Mouse (Mus musculus) subcutaneous adipose tissue, adult 2 months (tissue): ENCODE data around the gene Brd3. TPM values are rescaled to one million over a fixed set of nuclear protein-coding genes. Genes with fewer than 3 reads are reported as not detected.

Experiments used
- polyA plus RNA-seq: library from polyadenylated mRNA; depleted of rRNA; stranded (reverse); fragments of >200 nt; gene quantifications from 2 replicates; pipeline ENCODE4 v1.2.3, GENCODE M21; 2012; ENCODE audit warnings: low replicate concordance; rRNA removed

The Brd3 gene
- polyA plus RNA-seq, result 14.4 and 28.5 TPM in 2 replicates

DNA sequence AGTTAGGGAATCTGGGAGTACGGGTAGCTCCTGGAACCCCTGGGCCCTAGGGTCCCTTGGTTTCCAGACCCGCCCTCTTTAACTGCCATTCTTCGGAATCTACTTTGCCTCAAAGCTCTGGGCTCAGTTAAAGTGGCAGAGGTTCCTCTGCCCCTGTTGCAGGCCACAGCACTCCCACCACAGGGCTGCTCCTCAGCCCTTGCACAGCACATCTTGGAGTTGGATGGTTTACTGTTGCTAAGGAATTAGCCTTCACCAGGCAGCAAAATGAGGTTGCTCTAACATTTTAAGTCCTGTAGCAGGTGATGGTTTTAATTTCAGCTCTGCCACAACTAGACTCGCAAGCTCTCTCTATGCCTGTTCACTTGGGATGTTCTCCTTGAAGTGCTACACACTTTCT lies at the start of gene Brd3:
Gene Brd3, minus strand, starts transcription at position 101 of the 400 bp plus-strand sequence.

GRCm38 (mm10) chr2:27514639-27515328 lies 7.3 kb upstream of the Brd3 start, which contains the start of gene Wdr5:
Gene Wdr5, plus strand, starts transcription at chr2:27515157.

GRCm38 (mm10) chr2:27441767-27442707 lies 65.4 kb downstream of the Brd3 start, which contains the start of gene Brd3os:
Gene Brd3os, plus strand, starts transcription at chr2:27442324.

DNA sequence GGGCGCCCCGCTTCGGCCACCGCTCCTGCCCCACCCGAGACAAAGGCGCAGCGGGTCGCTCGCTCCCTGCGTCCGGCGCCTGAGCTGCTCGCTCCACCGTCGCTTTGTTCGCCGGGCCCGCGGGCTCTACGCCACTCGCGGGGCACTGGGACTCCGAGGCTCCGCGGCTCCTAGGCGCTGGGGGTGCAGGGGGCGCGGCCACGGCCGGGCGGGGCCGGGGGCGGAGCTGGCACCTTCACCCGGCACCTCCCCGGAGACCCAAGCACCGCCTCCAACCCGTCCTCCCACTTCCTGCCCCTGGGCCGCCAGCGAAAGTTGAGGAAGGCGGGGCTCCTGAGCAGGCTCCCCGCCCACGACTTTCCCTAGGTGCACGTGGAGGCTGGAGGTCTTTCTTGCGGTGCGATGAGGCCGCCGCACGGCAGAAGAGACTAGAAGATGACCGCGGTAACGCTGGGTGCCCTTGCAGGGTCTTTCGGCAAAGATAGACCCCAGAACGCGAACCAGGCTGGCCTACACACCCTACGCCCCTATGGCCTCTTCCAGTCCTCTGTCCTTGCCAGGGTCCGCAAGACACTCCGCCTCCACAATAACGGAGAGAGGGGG lies 80.5 kb downstream of the Brd3 start, which contains the start of gene Vav2:
Gene Vav2, minus strand, starts transcription at position 179 of the 603 bp plus-strand sequence.

Other genes with a start within 250 kb of the Brd3 start
- 20.3 and 29.8 TPM in 2 replicates for gene Vav2, start 80.6 kb downstream of the Brd3 start, polyA plus RNA-seq
- 4.1 and 18.6 TPM in 2 replicates for gene Brd3os, start 65.3 kb downstream of the Brd3 start, polyA plus RNA-seq
- gene Wdr5, start 7.5 kb upstream of the Brd3 start, polyA plus RNA-seq, result 18.5 and 40.8 TPM in 2 replicates
- gene Rxra, start 168.8 kb upstream of the Brd3 start, polyA plus RNA-seq, result 83.8 and 120 TPM in 2 replicates